Mouse (Mus musculus) G1E-ER4 (cell line): ENCODE measurements around the gene Dst. TPM values are rescaled to one million over a fixed set of nuclear protein-coding genes. Genes with fewer than 3 reads are reported as not detected.

Source experiments
- GATA1 ChIP-seq: IDR thresholded peaks from one replicate; pipeline ENCODE4 v1.8.0; 2012; ENCODE audit warnings: low read length, inconsistent platforms
- polyA plus RNA-seq: library from polyadenylated mRNA; stranded (reverse); fragments of >175 nt; gene quantifications from 2 replicates; pipeline ENCODE4 v1.2.3, GENCODE M21; 2012

Gene Dst
- polyA plus RNA-seq, 1 experiment = not detected

GRCm38 (mm10) chr1:34128796-34129195, 220.8 kb downstream of the Dst start:
- TF ChIP-seq GATA1 = no peak

- TF ChIP-seq GATA1 = no peak
Measured at GRCm38 (mm10) chr1:34129691-34130090, 221.7 kb downstream of the Dst start.

- no peak for TF ChIP-seq GATA1
Measured at GRCm38 (mm10) chr1:34130804-34131203, 222.8 kb downstream of the Dst start.

- no peak for TF ChIP-seq GATA1
Measured at GRCm38 (mm10) chr1:34132875-34133274, 224.8 kb downstream of the Dst start.

- TF ChIP-seq GATA1 = no peak
Measured at GRCm38 (mm10) chr1:34135535-34135934, 227.5 kb downstream of the Dst start.

GRCm38 (mm10) chr1:34139191-34139853, 231.3 kb downstream of the Dst start:
- TF ChIP-seq GATA1 = no peak

GRCm38 (mm10) chr1:34139871-34140471, 231.9 kb downstream of the Dst start:
- no peak for TF ChIP-seq GATA1

- no peak for TF ChIP-seq GATA1
Measured at GRCm38 (mm10) chr1:34140686-34141085, 232.7 kb downstream of the Dst start.

- no peak for TF ChIP-seq GATA1
Measured at GRCm38 (mm10) chr1:34142951-34143580, 235.0 kb downstream of the Dst start.

GRCm38 (mm10) chr1:34144826-34145225, 236.8 kb downstream of the Dst start:
- no peak for TF ChIP-seq GATA1

- TF ChIP-seq GATA1 = no peak
Measured at GRCm38 (mm10) chr1:34148039-34148438, 240.0 kb downstream of the Dst start.

- no peak for TF ChIP-seq GATA1
Measured at GRCm38 (mm10) chr1:34150416-34151093, 242.5 kb downstream of the Dst start.

GRCm38 (mm10) chr1:34152683-34153082, 244.7 kb downstream of the Dst start:
- TF ChIP-seq GATA1 = no peak

- no peak for TF ChIP-seq GATA1
Measured at GRCm38 (mm10) chr1:34156058-34156457, 248.0 kb downstream of the Dst start.

GRCm38 (mm10) chr1:34157702-34158101, 249.7 kb downstream of the Dst start:
- no peak for TF ChIP-seq GATA1

GRCm38 (mm10) chr1:34158822-34159221, 250.8 kb downstream of the Dst start:
- no peak for TF ChIP-seq GATA1
